Mouse (Mus musculus) brain, embryonic 14.5 days (tissue): ENCODE results near the gene Npcd.

Source experiments
- CTCF ChIP-seq: fragments of 200-500 bp; IDR thresholded peaks from 2 replicates; pipeline ENCODE4 v1.5.1; 2012; ENCODE audit warnings: inconsistent platforms, mild to moderate bottlenecking, moderate library complexity, borderline replicate concordance; ENCODE audit not compliant: insufficient read depth, insufficient read length; ENCODE audit errors: extremely low read depth
- POLR2A ChIP-seq: fragments of 200-500 bp; IDR thresholded peaks from 2 replicates; pipeline ENCODE4 v1.6.1; 2012; ENCODE audit warnings: mild to moderate bottlenecking, inconsistent platforms, borderline replicate concordance; ENCODE audit not compliant: poor library complexity, insufficient read depth, insufficient read length, severe bottlenecking; ENCODE audit errors: extremely low read depth

GRCm38 (mm10) chr15:79766586-79767071, 67.4 kb downstream of the Npcd start:
- TF ChIP-seq CTCF (no peak), POLR2A (no peak)
